Mouse (Mus musculus): ENCODE results near the gene Cby3.

The Cby3 gene

GRCm38 (mm10) chr11:50388217-50388929 lies 34.1 kb downstream of the Cby3 start:
- no peak for DNase-seq (ENCODE audit: extremely low spot score, low spot score)

GRCm38 (mm10) chr11:50389011-50389410 lies 34.7 kb downstream of the Cby3 start:
- no peak for DNase-seq (ENCODE audit: extremely low spot score, low spot score)

GRCm38 (mm10) chr11:50389616-50390015 lies 35.4 kb downstream of the Cby3 start:
- no peak for DNase-seq (ENCODE audit: extremely low spot score, low spot score)

GRCm38 (mm10) chr11:50391272-50391960 lies 37.2 kb downstream of the Cby3 start:
- no peak for DNase-seq (ENCODE audit: extremely low spot score, low spot score)

- no peak for DNase-seq (ENCODE audit: extremely low spot score, low spot score)
These were observed 39.0 kb downstream of the Cby3 start for GRCm38 (mm10) chr11:50393306-50393705.

- no peak for DNase-seq (ENCODE audit: extremely low spot score, low spot score)
These were observed 40.5 kb downstream of the Cby3 start for GRCm38 (mm10) chr11:50394731-50395130.

- DNase-seq (ENCODE audit: extremely low spot score, low spot score), result no peak
These were observed 42.6 kb downstream of the Cby3 start for GRCm38 (mm10) chr11:50396766-50397307.

- DNase-seq (ENCODE audit: extremely low spot score, low spot score), result no peak
These were observed 43.1 kb downstream of the Cby3 start for GRCm38 (mm10) chr11:50397316-50397715.

GRCm38 (mm10) chr11:50398803-50399202 lies 44.5 kb downstream of the Cby3 start:
- DNase-seq (ENCODE audit: extremely low spot score, low spot score), result no peak

GRCm38 (mm10) chr11:50402481-50402880 lies 48.2 kb downstream of the Cby3 start:
- DNase-seq (ENCODE audit: extremely low spot score, low spot score), result no peak

GRCm38 (mm10) chr11:50403367-50404014 lies 49.2 kb downstream of the Cby3 start:
- no peak for DNase-seq (ENCODE audit: extremely low spot score, low spot score)

GRCm38 (mm10) chr11:50407235-50407634 lies 53.0 kb downstream of the Cby3 start:
- DNase-seq (ENCODE audit: extremely low spot score, low spot score), result no peak
